Mouse (Mus musculus): ENCODE data around the gene Gm38431. TPM values are rescaled to one million over a fixed set of nuclear protein-coding genes. Genes with fewer than 3 reads are reported as not detected.

Gm38431 gene
- polyA plus RNA-seq, 1 experiment from 2014 or later, result 2.0 TPM

DNA sequence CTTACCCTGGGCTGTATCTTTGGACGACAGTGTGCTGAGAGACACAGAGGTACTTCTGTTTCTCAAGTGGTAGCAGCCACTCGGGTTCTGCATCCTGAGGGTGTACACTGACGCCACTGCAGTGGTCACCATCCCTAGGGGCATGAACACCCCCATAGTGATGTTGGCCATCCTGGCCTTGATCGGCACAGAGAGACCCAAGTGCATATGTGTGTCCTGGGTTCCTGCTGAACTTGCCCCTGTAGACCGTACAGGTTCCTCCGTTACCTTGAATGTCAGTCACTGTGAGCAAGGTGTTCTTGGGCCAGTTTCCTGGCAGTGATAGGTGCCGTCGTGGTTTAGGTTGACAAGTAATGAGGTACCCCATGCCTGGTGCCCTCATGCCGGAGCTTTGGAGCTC, 1.6 kb upstream of the Gm38431 start:
- Histone ChIP-seq H3K36me3 (ENCODE audit: control insufficient read depth, insufficient read depth) (peaks cover 11% of the 10 kb centered on the region), H3K9me3 (replicated peaks; ENCODE audit: control insufficient read depth, low read length) (no peaks in the 10 kb centered on the region), H3K27me3 (ENCODE audit: control insufficient read depth, insufficient read depth, low read length) (no peaks in the 10 kb centered on the region), H3K4me3 (ENCODE audit: low read length) (no peak overlapping the region), H3K4me1 (ENCODE audit: control insufficient read depth, insufficient read depth, low read length) (peaks cover 15% of the 10 kb centered on the region), H3K27ac (ENCODE audit: low read length) (no peak overlapping the region), H3K9ac (ENCODE audit: low read length) (no peak overlapping the region), H3K4me2 (ENCODE audit: low read depth, low read length) (no peak overlapping the region)
- ATAC-seq (replicated peaks; ENCODE audit: extremely low read depth, insufficient read depth, low FRiP score), result no peak
- WGBS, result 90% methylated on average over 9 of the region's 9 CpGs

DNA sequence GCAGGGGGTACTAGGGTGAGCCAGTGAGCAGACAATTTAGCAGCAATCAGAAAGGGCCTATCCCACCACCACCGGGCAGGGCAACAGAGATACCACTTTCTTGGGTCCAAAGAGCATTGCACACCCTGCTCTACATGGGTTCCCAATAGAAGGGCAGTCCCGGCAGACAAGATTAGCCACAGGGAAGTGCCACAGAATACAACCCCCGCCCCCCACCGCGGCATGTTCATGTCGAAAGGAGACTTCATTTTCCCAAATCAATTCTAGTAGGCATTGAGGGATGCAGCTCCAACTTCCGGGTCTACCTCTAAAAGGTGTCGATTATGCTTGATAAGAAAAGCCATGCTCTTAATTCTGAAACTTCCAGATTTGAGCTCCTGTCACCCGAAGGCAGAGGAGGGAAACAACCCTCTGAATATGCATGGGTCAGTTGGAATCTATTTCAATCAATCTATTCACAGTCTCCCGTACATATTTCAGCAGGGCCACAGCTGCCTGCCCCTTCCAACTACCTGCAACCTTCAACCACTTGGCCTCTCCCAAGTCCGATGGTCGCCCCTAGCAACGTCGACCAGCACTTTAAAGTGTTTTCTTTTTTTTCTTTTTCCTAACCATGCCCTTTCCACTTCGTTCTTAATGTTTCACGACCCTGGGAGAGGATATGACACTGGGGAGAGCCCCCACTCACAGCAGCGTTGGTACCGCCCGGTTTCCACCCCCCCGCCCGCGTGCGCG, 658 bp downstream of the Gm38431 start:
- H3K9me3 ChIP-seq (replicated peaks; ENCODE audit: control insufficient read depth, low read length), result no peaks in the 10 kb centered on the region
- H3K4me3 ChIP-seq (ENCODE audit: low read length), result peak overlapping the region; percentile 75
- no peak for ATAC-seq (replicated peaks; ENCODE audit: extremely low read depth, insufficient read depth, low FRiP score)
- H3K9ac ChIP-seq (ENCODE audit: low read length), result peak overlapping the region; percentile 85
- peak overlapping the region; percentile 91 for H3K4me2 ChIP-seq (ENCODE audit: low read depth, low read length)
- 2% methylated on average over 24 of the region's 24 CpGs for WGBS
- peaks cover 31% of the 10 kb centered on the region for H3K36me3 ChIP-seq (ENCODE audit: control insufficient read depth, insufficient read depth)
- no peaks in the 10 kb centered on the region for H3K27me3 ChIP-seq (ENCODE audit: control insufficient read depth, insufficient read depth, low read length)
- peaks cover 15% of the 10 kb centered on the region for H3K4me1 ChIP-seq (ENCODE audit: control insufficient read depth, insufficient read depth, low read length)
- H3K27ac ChIP-seq (ENCODE audit: low read length), result peak overlapping the region; percentile 88

DNA sequence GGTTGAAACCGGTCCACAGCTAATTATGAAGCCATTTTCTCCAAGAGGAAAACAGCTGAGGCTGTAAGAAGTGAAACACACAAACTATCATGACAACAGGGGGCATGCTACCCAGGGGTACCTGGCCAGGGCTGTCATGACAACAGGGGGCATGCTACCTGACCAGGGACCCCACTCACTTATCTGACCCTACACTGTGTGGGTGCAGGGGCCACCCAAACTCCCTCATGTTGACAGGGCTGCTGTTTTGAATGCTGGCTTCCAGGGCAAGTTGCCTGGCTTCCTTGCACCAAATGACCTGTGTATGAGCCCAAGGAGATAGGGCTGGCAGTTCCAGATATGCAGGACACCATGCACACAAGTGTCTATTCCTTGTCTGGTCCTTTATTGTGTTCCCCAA, 1.3 kb downstream of the Gm38431 start:
- peak overlapping the region; percentile 75 for H3K4me3 ChIP-seq (ENCODE audit: low read length)
- no peaks in the 10 kb centered on the region for H3K27me3 ChIP-seq (ENCODE audit: control insufficient read depth, insufficient read depth, low read length)
- H3K9me3 ChIP-seq (replicated peaks; ENCODE audit: control insufficient read depth, low read length), result no peaks in the 10 kb centered on the region
- H3K27ac ChIP-seq (ENCODE audit: low read length), result no peak overlapping the region
- ATAC-seq (replicated peaks; ENCODE audit: extremely low read depth, insufficient read depth, low FRiP score), result no peak
- peaks cover 37% of the 10 kb centered on the region for H3K36me3 ChIP-seq (ENCODE audit: control insufficient read depth, insufficient read depth)
- H3K4me1 ChIP-seq (ENCODE audit: control insufficient read depth, insufficient read depth, low read length), result peaks cover 15% of the 10 kb centered on the region
- H3K4me2 ChIP-seq (ENCODE audit: low read depth, low read length), result peak overlapping the region; percentile 91
- 84% methylated on average over 1 of the region's 1 CpGs for WGBS
- peak overlapping the region; percentile 85 for H3K9ac ChIP-seq (ENCODE audit: low read length)

DNA sequence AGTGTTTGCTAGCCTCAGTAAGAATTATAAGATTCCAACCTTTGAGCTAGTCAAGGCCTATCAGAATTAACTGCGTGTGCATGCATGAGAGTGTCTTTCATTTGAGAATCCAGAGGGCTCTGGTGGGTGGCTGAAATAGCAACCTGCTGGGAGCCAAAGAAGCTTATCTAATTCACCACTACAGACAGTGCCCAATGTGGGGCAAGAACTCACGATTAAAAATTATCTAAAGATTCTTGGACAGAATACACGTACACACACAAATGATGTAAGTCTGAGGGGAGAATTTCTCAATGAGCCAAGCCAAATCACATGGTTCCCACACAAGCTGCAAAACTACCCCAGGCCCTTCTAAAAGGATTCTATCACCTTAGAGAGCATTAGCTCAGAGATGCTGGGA, 8.5 kb downstream of the Gm38431 start:
- Histone ChIP-seq H3K27ac (ENCODE audit: low read length) (no peak overlapping the region), H3K9ac (ENCODE audit: low read length) (no peak overlapping the region), H3K36me3 (ENCODE audit: control insufficient read depth, insufficient read depth) (peaks cover 91% of the 10 kb centered on the region), H3K9me3 (replicated peaks; ENCODE audit: control insufficient read depth, low read length) (no peaks in the 10 kb centered on the region), H3K4me3 (ENCODE audit: low read length) (no peak overlapping the region), H3K4me1 (ENCODE audit: control insufficient read depth, insufficient read depth, low read length) (peaks cover 3% of the 10 kb centered on the region; the same call in 1 of the 2 replicates), H3K4me2 (ENCODE audit: low read depth, low read length) (no peak overlapping the region), H3K27me3 (ENCODE audit: control insufficient read depth, insufficient read depth, low read length) (no peaks in the 10 kb centered on the region)
- WGBS, result 34% methylated on average over 3 of the region's 3 CpGs
- peak; percentile 49 for ATAC-seq (replicated peaks; ENCODE audit: extremely low read depth, insufficient read depth, low FRiP score)

DNA sequence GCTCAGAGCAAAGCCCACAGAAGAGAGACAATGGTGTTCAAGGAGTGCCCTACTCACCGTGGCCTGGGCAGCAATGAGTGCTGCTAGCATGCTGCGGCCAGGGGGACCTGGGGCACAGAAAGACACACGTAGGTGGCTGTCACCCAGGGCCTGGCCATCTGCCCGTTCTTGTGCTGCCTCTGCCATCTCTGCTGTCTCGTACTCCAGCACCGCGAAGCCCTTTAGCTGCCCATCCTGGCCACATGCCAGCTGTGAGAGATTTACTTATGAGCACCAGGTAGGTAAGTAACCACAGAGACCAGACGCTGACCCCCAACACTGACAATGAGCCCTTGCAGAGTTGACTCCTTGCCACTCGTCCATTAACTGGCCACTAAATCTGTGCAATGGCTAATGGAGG, 10.7 kb downstream of the Gm38431 start:
- Histone ChIP-seq H3K36me3 (ENCODE audit: control insufficient read depth, insufficient read depth) (peaks cover 87% of the 10 kb centered on the region), H3K4me2 (ENCODE audit: low read depth, low read length) (no peak overlapping the region), H3K4me3 (ENCODE audit: low read length) (no peak overlapping the region), H3K27me3 (ENCODE audit: control insufficient read depth, insufficient read depth, low read length) (no peaks in the 10 kb centered on the region), H3K27ac (ENCODE audit: low read length) (no peak overlapping the region), H3K9me3 (replicated peaks; ENCODE audit: control insufficient read depth, low read length) (no peaks in the 10 kb centered on the region), H3K4me1 (ENCODE audit: control insufficient read depth, insufficient read depth, low read length) (peaks cover 3% of the 10 kb centered on the region; the same call in 1 of the 2 replicates), H3K9ac (ENCODE audit: low read length) (no peak overlapping the region)
- 69% methylated on average over 9 of the region's 9 CpGs for WGBS
- no peak for ATAC-seq (replicated peaks; ENCODE audit: extremely low read depth, insufficient read depth, low FRiP score)

DNA sequence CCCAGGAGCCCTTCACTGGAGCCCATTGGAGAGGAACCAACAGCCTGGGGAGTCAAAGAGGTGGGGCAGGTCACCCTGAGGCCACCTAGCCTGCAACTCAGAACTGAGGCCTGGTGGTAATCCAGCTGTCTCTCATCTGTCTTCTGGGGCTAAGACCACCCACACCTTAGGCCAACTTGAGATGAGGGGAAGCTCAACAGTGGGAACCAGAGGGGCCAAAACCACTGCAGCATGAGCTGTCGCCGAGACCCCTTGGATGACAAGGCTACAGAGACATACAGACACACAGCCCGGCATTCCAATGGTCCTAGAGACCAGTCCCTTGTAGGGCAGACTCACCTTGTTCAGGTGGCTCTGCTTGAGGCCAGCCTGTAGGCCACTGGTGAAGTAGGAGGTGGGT, 16.2 kb downstream of the Gm38431 start:
- Histone ChIP-seq H3K4me3 (ENCODE audit: low read length) (no peak overlapping the region), H3K36me3 (ENCODE audit: control insufficient read depth, insufficient read depth) (peaks cover 56% of the 10 kb centered on the region), H3K4me1 (ENCODE audit: control insufficient read depth, insufficient read depth, low read length) (peaks cover 11% of the 10 kb centered on the region), H3K27ac (ENCODE audit: low read length) (no peak overlapping the region), H3K9me3 (replicated peaks; ENCODE audit: control insufficient read depth, low read length) (no peaks in the 10 kb centered on the region), H3K27me3 (ENCODE audit: control insufficient read depth, insufficient read depth, low read length) (no peaks in the 10 kb centered on the region), H3K9ac (ENCODE audit: low read length) (no peak overlapping the region), H3K4me2 (ENCODE audit: low read depth, low read length) (no peak overlapping the region)
- no peak for ATAC-seq (replicated peaks; ENCODE audit: extremely low read depth, insufficient read depth, low FRiP score)
- 88% methylated on average over 3 of the region's 3 CpGs for WGBS

DNA sequence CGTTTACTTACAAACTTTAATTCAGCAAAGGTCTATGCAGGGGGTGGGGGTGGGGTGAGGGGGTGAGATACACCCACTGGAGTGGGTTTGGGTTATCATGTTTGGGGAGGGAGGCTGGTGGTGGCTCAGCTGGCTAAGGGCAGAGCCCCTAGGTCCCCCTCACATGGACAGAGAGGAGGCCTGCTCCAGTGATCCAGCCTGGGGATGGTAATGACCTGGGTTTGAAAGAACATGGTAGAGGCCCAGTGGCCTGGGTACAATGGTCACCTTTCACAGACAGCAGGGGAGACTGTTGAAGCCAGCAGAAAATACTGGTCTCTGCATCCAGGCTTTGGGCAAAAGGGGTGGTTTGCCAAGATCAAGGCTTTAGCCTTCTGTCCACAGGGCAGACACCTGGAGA, 17.6 kb downstream of the Gm38431 start:
- H3K9me3 ChIP-seq (replicated peaks; ENCODE audit: control insufficient read depth, low read length), result no peaks in the 10 kb centered on the region
- no peak overlapping the region for H3K9ac ChIP-seq (ENCODE audit: low read length)
- H3K4me3 ChIP-seq (ENCODE audit: low read length), result no peak overlapping the region
- no peak for ATAC-seq (replicated peaks; ENCODE audit: extremely low read depth, insufficient read depth, low FRiP score)
- H3K4me1 ChIP-seq (ENCODE audit: control insufficient read depth, insufficient read depth, low read length), result peaks cover 11% of the 10 kb centered on the region
- peaks cover 42% of the 10 kb centered on the region for H3K36me3 ChIP-seq (ENCODE audit: control insufficient read depth, insufficient read depth)
- WGBS, result 79% methylated on average over 1 of the region's 1 CpGs
- H3K4me2 ChIP-seq (ENCODE audit: low read depth, low read length), result no peak overlapping the region
- H3K27me3 ChIP-seq (ENCODE audit: control insufficient read depth, insufficient read depth, low read length), result no peaks in the 10 kb centered on the region
- H3K27ac ChIP-seq (ENCODE audit: low read length), result peak overlapping the region; percentile 68; the same call in 1 of the 2 replicates

DNA sequence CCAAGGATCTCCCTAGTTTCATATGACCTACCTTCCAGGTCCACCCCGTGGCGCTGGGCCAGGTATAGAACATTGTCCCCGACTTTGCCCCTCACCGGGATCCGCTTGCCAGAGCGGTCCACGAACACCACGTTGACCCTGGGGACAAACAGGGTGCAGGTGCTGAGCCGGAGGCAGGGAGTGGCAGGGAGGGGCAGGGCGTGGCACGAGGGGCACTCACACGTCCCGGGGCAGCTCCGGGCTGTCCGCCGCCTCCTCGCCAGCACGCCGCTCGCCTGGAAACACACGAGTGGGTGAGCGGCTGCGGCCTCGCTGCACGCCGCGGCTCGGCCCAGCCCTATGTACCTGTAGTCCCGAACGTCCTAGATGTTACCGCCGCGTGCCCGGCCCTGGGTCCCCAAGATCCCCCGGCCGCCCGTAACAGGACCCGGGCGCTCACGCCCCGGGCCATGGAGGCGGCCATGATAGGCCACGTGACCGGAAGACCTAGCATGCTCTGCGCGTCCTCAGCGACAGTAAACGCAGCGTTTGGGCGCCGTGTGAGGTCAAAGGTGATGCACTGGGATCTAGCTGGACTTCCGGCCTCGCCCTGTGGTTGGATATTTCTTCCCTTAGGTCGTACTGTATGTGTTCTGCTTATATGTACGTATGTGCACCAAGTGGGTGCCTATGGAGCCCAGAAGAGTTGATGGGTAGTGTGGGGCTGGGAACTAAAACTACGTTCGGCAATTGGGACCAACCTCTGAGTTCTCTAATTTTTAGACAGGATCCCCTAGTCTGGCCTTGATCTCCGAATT, 18.6 kb downstream of the Gm38431 start, which contains the start of the genes Gm49373 and Fdx1l:
Gene Gm49373 (minus strand): TSS at position 53 of the 797 bp plus-strand sequence.
Gene Fdx1l (minus strand): TSS at position 571 of the 797 bp plus-strand sequence.
- Histone ChIP-seq H3K27me3 (ENCODE audit: control insufficient read depth, insufficient read depth, low read length) (no peaks in the 10 kb centered on the region), H3K4me1 (ENCODE audit: control insufficient read depth, insufficient read depth, low read length) (peaks cover 11% of the 10 kb centered on the region), H3K27ac (ENCODE audit: low read length) (peak within 1 kb of the TSS; percentile 68), H3K4me3 (ENCODE audit: low read length) (peak within 1 kb of the TSS; percentile 96), H3K36me3 (ENCODE audit: control insufficient read depth, insufficient read depth) (peaks cover 32% of the 10 kb centered on the region), H3K9me3 (replicated peaks; ENCODE audit: control insufficient read depth, low read length) (no peaks in the 10 kb centered on the region), H3K9ac (ENCODE audit: low read length) (peak within 1 kb of the TSS; percentile 93), H3K4me2 (ENCODE audit: low read depth, low read length) (peak within 1 kb of the TSS; percentile 87)
- 2% methylated on average over 58 of the region's 58 CpGs for WGBS
- ATAC-seq (replicated peaks; ENCODE audit: extremely low read depth, insufficient read depth, low FRiP score), result peak; percentile 93

DNA sequence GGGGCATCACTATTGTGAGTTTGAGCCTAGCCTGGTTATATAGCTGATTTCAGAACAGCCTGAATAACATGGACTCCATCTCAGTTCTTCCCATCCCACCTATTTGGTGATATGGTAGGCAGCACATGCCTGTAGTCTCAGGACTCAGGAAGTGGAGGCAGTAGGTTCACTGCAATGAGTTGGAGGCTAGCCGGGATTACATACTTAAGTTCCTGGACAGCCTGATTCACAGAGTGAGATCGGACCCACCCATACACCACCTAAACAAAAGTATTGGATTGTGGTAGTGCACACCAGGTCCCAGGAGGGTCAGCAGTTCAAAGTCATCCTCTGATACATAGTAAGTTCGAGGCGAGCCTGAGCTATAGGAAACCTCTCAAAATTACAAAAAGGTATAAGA, 19.2 kb downstream of the Gm38431 start:
- peak overlapping the region; percentile 87 for H3K4me2 ChIP-seq (ENCODE audit: low read depth, low read length)
- peaks cover 11% of the 10 kb centered on the region for H3K4me1 ChIP-seq (ENCODE audit: control insufficient read depth, insufficient read depth, low read length)
- peak overlapping the region; percentile 68; the same call in 1 of the 2 replicates for H3K27ac ChIP-seq (ENCODE audit: low read length)
- H3K9ac ChIP-seq (ENCODE audit: low read length), result peak overlapping the region; percentile 93
- peaks cover 31% of the 10 kb centered on the region for H3K36me3 ChIP-seq (ENCODE audit: control insufficient read depth, insufficient read depth)
- peak overlapping the region; percentile 96 for H3K4me3 ChIP-seq (ENCODE audit: low read length)
- no peaks in the 10 kb centered on the region for H3K9me3 ChIP-seq (replicated peaks; ENCODE audit: control insufficient read depth, low read length)
- WGBS, result 10% methylated on average over 4 of the region's 4 CpGs
- ATAC-seq (replicated peaks; ENCODE audit: extremely low read depth, insufficient read depth, low FRiP score), result no peak
- no peaks in the 10 kb centered on the region for H3K27me3 ChIP-seq (ENCODE audit: control insufficient read depth, insufficient read depth, low read length)
